Mouse (Mus musculus): ENCODE results near the gene Eif2ak3. TPM values are rescaled to one million over a fixed set of nuclear protein-coding genes. Genes with fewer than 3 reads are reported as not detected.

The Eif2ak3 gene
- polyA plus RNA-seq (2012; rRNA removed): 25.9 and 33.0 TPM in 2 replicates

- WGBS: under 1% methylated on average over 63 of the region's 63 CpGs
These were observed at the start of gene Eif2ak3 for GRCm38 (mm10) chr6:70844002-70844804. Gene Eif2ak3 (plus strand): TSS chr6:70844515.

GRCm38 (mm10) chr6:70796940-70797339 lies 47.4 kb upstream of the Eif2ak3 start:
- Histone ChIP-seq H3K36me3 (ENCODE audit: control insufficient read depth, insufficient read depth, low read length) (no peaks in the 10 kb centered on the region), H3K4me1 (replicated peaks; ENCODE audit: control insufficient read depth, insufficient read depth, low read length) (peaks cover 7% of the 10 kb centered on the region), H3K4me3 (ENCODE audit: control insufficient read depth, insufficient read depth, low read length) (no peak overlapping the region), H3K27me3 (ENCODE audit: control insufficient read depth, insufficient read depth, low read length) (no peaks in the 10 kb centered on the region), H3K27ac (ENCODE audit: control insufficient read depth, insufficient read depth, low read length) (no peak overlapping the region)
- no peak for DNase-seq
- 86% methylated on average over 6 of the region's 6 CpGs for WGBS
- TF ChIP-seq POLR2A (IDR thresholded peaks at IDR 0.05; ENCODE audit: control insufficient read depth, extremely low read depth, insufficient read depth, low read length, poor library complexity) (no peak), CTCF (IDR thresholded peaks at IDR 0.05; ENCODE audit: borderline replicate concordance, control insufficient read depth, extremely low read depth, insufficient read depth, low read length, poor library complexity) (no peak)

More at GRCm38 (mm10) chr6:70844002-70844804, at the start of gene Eif2ak3:
- no peaks in the 10 kb centered on the region for H3K36me3 ChIP-seq (ENCODE audit: control insufficient read depth, insufficient read depth, low read length)
- DNase-seq: peak; percentile 97
- H3K27ac ChIP-seq (ENCODE audit: control insufficient read depth, insufficient read depth, low read length): peak within 1 kb of the TSS; percentile 54
- TF ChIP-seq CTCF (IDR thresholded peaks at IDR 0.05; ENCODE audit: borderline replicate concordance, control insufficient read depth, extremely low read depth, insufficient read depth, low read length, poor library complexity): 0 out of 2 replicates have a peak, but pooled peaks have one; percentile 28
- TF ChIP-seq POLR2A (IDR thresholded peaks at IDR 0.05; ENCODE audit: control insufficient read depth, extremely low read depth, insufficient read depth, low read length, poor library complexity): peak; percentile 84; the same call in 1 of the 2 replicates
- H3K4me3 ChIP-seq (ENCODE audit: control insufficient read depth, insufficient read depth, low read length): peak within 1 kb of the TSS; percentile 80
- H3K4me1 ChIP-seq (replicated peaks; ENCODE audit: control insufficient read depth, insufficient read depth, low read length): peaks cover 14% of the 10 kb centered on the region
- H3K27me3 ChIP-seq (ENCODE audit: control insufficient read depth, insufficient read depth, low read length): no peaks in the 10 kb centered on the region

GRCm38 (mm10) chr6:70797581-70798251 lies 46.6 kb upstream of the Eif2ak3 start:
- Histone ChIP-seq H3K4me1 (replicated peaks; ENCODE audit: control insufficient read depth, insufficient read depth, low read length) (peaks cover 6% of the 10 kb centered on the region), H3K36me3 (ENCODE audit: control insufficient read depth, insufficient read depth, low read length) (no peaks in the 10 kb centered on the region), H3K4me3 (ENCODE audit: control insufficient read depth, insufficient read depth, low read length) (no peak overlapping the region), H3K27ac (ENCODE audit: control insufficient read depth, insufficient read depth, low read length) (no peak overlapping the region), H3K27me3 (ENCODE audit: control insufficient read depth, insufficient read depth, low read length) (no peaks in the 10 kb centered on the region)
- peak; percentile 77 for DNase-seq
- 12% methylated on average over 9 of the region's 9 CpGs for WGBS
- TF ChIP-seq POLR2A (IDR thresholded peaks at IDR 0.05; ENCODE audit: control insufficient read depth, extremely low read depth, insufficient read depth, low read length, poor library complexity) (no peak), CTCF (IDR thresholded peaks at IDR 0.05; ENCODE audit: borderline replicate concordance, control insufficient read depth, extremely low read depth, insufficient read depth, low read length, poor library complexity) (peak; percentile 67; the same call in 1 of the 2 replicates)

- DNase-seq: no peak
These were observed 39.7 kb upstream of the Eif2ak3 start for GRCm38 (mm10) chr6:70804632-70805031.

GRCm38 (mm10) chr6:70805267-70805666 lies 39.0 kb upstream of the Eif2ak3 start:
- H3K27ac ChIP-seq (ENCODE audit: control insufficient read depth, insufficient read depth, low read length): no peak overlapping the region
- H3K36me3 ChIP-seq (ENCODE audit: control insufficient read depth, insufficient read depth, low read length): no peaks in the 10 kb centered on the region
- 9% methylated on average over 7 of the region's 7 CpGs for WGBS
- TF ChIP-seq POLR2A (IDR thresholded peaks at IDR 0.05; ENCODE audit: control insufficient read depth, extremely low read depth, insufficient read depth, low read length, poor library complexity) (no peak), CTCF (IDR thresholded peaks at IDR 0.05; ENCODE audit: borderline replicate concordance, control insufficient read depth, extremely low read depth, insufficient read depth, low read length, poor library complexity) (no peak)
- peak; percentile 68 for DNase-seq
- peaks cover 8% of the 10 kb centered on the region; the same call in 1 of the 2 replicates for H3K4me1 ChIP-seq (replicated peaks; ENCODE audit: control insufficient read depth, insufficient read depth, low read length)
- H3K27me3 ChIP-seq (ENCODE audit: control insufficient read depth, insufficient read depth, low read length): no peaks in the 10 kb centered on the region
- no peak overlapping the region for H3K4me3 ChIP-seq (ENCODE audit: control insufficient read depth, insufficient read depth, low read length)

More at GRCm38 (mm10) chr6:70804632-70805031, 39.7 kb upstream of the Eif2ak3 start:
- 27% methylated on average over 3 of the region's 3 CpGs for WGBS
- Histone ChIP-seq H3K36me3 (ENCODE audit: control insufficient read depth, insufficient read depth, low read length) (no peaks in the 10 kb centered on the region), H3K27me3 (ENCODE audit: control insufficient read depth, insufficient read depth, low read length) (no peaks in the 10 kb centered on the region), H3K27ac (ENCODE audit: control insufficient read depth, insufficient read depth, low read length) (no peak overlapping the region), H3K4me1 (replicated peaks; ENCODE audit: control insufficient read depth, insufficient read depth, low read length) (peaks cover 8% of the 10 kb centered on the region; the same call in 1 of the 2 replicates), H3K4me3 (ENCODE audit: control insufficient read depth, insufficient read depth, low read length) (no peak overlapping the region)
- TF ChIP-seq CTCF (IDR thresholded peaks at IDR 0.05; ENCODE audit: borderline replicate concordance, control insufficient read depth, extremely low read depth, insufficient read depth, low read length, poor library complexity): no peak
- TF ChIP-seq POLR2A (IDR thresholded peaks at IDR 0.05; ENCODE audit: control insufficient read depth, extremely low read depth, insufficient read depth, low read length, poor library complexity): no peak

GRCm38 (mm10) chr6:70805820-70806513 lies 38.3 kb upstream of the Eif2ak3 start:
- WGBS: 28% methylated on average over 13 of the region's 13 CpGs
- TF ChIP-seq POLR2A (IDR thresholded peaks at IDR 0.05; ENCODE audit: control insufficient read depth, extremely low read depth, insufficient read depth, low read length, poor library complexity) (no peak), CTCF (IDR thresholded peaks at IDR 0.05; ENCODE audit: borderline replicate concordance, control insufficient read depth, extremely low read depth, insufficient read depth, low read length, poor library complexity) (no peak)
- Histone ChIP-seq H3K36me3 (ENCODE audit: control insufficient read depth, insufficient read depth, low read length) (no peaks in the 10 kb centered on the region), H3K27me3 (ENCODE audit: control insufficient read depth, insufficient read depth, low read length) (no peaks in the 10 kb centered on the region), H3K4me1 (replicated peaks; ENCODE audit: control insufficient read depth, insufficient read depth, low read length) (peaks cover 8% of the 10 kb centered on the region; the same call in 1 of the 2 replicates), H3K4me3 (ENCODE audit: control insufficient read depth, insufficient read depth, low read length) (no peak overlapping the region), H3K27ac (ENCODE audit: control insufficient read depth, insufficient read depth, low read length) (no peak overlapping the region)
- peak; percentile 63 for DNase-seq

All from thymus, adult 2 months (tissue).